Mouse (Mus musculus) hindbrain, embryonic 12.5 days (tissue): ENCODE data around the gene Nek8. TPM values are rescaled to one million over a fixed set of nuclear protein-coding genes. Genes with fewer than 3 reads are reported as not detected.
A peak's percentile ranks its signal among the peaks of the same experiment; 100 is the strongest.
"Not testable (repeated sequence)": the region's sequence is repeated elsewhere in the genome, so short reads cannot be mapped to it uniquely, and the experiment has no call there.

Experiments
- ATAC-seq: fragments of 200-750 bp; cut with Nextera tagmentation; 2 replicates; pipeline ENCODE4 v1.8.0; 2017; ENCODE audit warnings: moderate TSS enrichment; ENCODE audit not compliant: low FRiP score
- H3K27ac ChIP-seq: fragments of 300-500 bp; sonication (generic); 2 replicates; pipeline ENCODE4 v1.5.1; 2016; ENCODE audit warnings: mild to moderate bottlenecking
- H3K27me3 ChIP-seq: fragments of 300-500 bp; sonication (generic); 2 replicates; pipeline ENCODE4 v1.6.1; 2016; ENCODE audit warnings: mild to moderate bottlenecking
- H3K36me3 ChIP-seq: fragments of 300-500 bp; sonication (generic); 2 replicates; pipeline ENCODE4 v1.6.1; 2016; ENCODE audit warnings: mild to moderate bottlenecking
- H3K4me1 ChIP-seq: fragments of 300-500 bp; sonication (generic); 2 replicates; pipeline ENCODE4 v1.6.1; 2016
- H3K4me2 ChIP-seq: fragments of 300-500 bp; sonication (generic); replicated peaks from 2 replicates; pipeline ENCODE4 v1.6.1; 2016; ENCODE audit warnings: mild to moderate bottlenecking
- H3K4me3 ChIP-seq: fragments of 300-500 bp; sonication (generic); 2 replicates; pipeline ENCODE4 v1.5.1; 2016; ENCODE audit warnings: mild to moderate bottlenecking
- H3K9ac ChIP-seq: fragments of 300-500 bp; sonication (generic); 2 replicates; pipeline ENCODE4 v1.6.1; 2016; ENCODE audit warnings: mild to moderate bottlenecking, moderate library complexity
- H3K9me3 ChIP-seq: fragments of 300-500 bp; sonication (generic); replicated peaks from 2 replicates; pipeline ENCODE4 v1.6.1; 2016; ENCODE audit warnings: mild to moderate bottlenecking
- WGBS: fragments of 180-500 bp; shearing (Covaris S2); methylation state at CpG from one replicate; pipeline ENCODE4 v1.1.7; 2016; 5-methylcytosine and 5-hydroxymethylcytosine counted together
- polyA plus RNA-seq: library from polyadenylated mRNA; unstranded; fragments of >200 nt; fragmentation: Nextera tagmentation; extraction: Ambion mirVana; gene quantifications from 2 replicates; pipeline ENCODE4 v1.2.1, GENCODE M21; 2016

Gene Nek8
- polyA plus RNA-seq, 1 experiment from 2014 or later = 12.9 TPM

GRCm38 (mm10) chr11:78195101-78195863 lies 18.8 kb upstream of the Nek8 start:
- H3K27ac ChIP-seq = no peak overlapping the region
- peaks cover 29% of the 10 kb centered on the region for H3K36me3 ChIP-seq
- H3K9ac ChIP-seq = 0 out of 2 replicates have a peak overlapping the region, but pooled peaks have one; percentile 41
- H3K4me2 ChIP-seq = peak overlapping the region; percentile 51
- no peaks in the 10 kb centered on the region for H3K9me3 ChIP-seq
- 59% methylated on average over 23 of the region's 23 CpGs for WGBS
- no peak for ATAC-seq
- peak overlapping the region; percentile 34 for H3K4me3 ChIP-seq
- H3K4me1 ChIP-seq = peaks cover 12% of the 10 kb centered on the region
- H3K27me3 ChIP-seq = no peaks in the 10 kb centered on the region

DNA sequence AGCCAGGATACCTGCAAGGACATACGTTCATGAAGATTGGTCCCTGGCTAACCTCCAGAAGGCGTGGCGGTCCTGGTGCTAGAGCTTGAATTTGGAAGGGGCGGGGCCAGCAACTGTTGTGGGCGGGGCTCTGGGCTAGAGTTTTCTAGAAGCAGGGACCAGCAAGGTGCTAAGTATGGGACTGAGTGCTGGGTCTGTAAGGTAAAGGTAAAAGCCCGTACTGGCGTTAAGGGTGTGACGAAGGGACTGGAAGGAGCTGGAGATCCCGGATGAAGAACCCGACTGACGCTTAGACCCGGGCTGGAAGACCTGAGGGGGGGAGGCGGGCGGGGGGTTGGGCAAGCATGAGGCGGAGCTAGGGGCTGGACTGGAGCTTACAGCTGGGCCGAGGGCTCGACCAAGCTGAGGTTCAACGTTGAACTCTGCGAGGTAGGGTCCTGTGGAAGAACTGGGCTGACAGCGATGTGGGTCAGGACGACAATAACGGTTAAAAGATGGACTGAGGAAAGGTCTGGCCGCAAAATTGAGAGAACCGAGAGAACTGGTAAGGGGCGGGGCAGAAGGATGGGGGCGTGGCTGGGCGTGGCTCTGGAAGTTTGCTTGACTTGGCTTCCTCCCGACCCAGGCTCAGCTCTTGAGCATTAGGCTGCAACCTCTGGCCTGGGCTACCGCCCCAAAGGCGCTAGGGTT lies 18.1 kb upstream of the Nek8 start:
- H3K27me3 ChIP-seq = no peaks in the 10 kb centered on the region
- H3K4me1 ChIP-seq = peaks cover 20% of the 10 kb centered on the region
- H3K4me3 ChIP-seq = peak overlapping the region; percentile 34
- H3K4me2 ChIP-seq = peak overlapping the region; percentile 51
- no peaks in the 10 kb centered on the region for H3K9me3 ChIP-seq
- 2% methylated on average over 30 of the region's 30 CpGs for WGBS
- H3K27ac ChIP-seq = no peak overlapping the region
- 0 out of 2 replicates have a peak overlapping the region, but pooled peaks have one; percentile 41 for H3K9ac ChIP-seq
- H3K36me3 ChIP-seq = peaks cover 30% of the 10 kb centered on the region
- ATAC-seq = peak; percentile 55; the same call in 1 of the 2 replicates

DNA sequence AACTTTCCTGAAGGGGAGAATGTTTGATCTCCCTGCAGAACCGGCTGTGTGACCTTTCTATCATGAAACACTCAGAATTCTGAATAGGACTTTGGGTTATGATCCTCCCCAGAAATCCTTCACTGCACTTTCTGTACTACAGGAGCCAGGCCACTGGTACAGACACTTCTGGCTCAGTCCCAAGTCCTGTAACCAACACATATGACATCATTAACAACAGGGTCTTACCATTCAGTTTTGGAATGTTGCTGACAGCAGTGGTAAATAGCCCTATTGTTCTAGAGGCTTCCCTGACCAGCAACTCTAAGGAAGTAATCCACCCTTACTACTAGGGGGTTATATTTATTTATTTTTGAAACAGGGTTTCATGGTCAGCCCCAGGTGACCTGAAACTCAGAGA lies 16.6 kb upstream of the Nek8 start, which contains the start of gene Proca1:
Gene Proca1 (plus strand): TSS at position 280 of the 400 bp plus-strand sequence.
- Histone ChIP-seq H3K36me3 (peaks cover 30% of the 10 kb centered on the region), H3K9me3 (no peaks in the 10 kb centered on the region), H3K27me3 (no peaks in the 10 kb centered on the region), H3K27ac (no peak within 1 kb of the TSS), H3K4me2 (peak within 1 kb of the TSS; percentile 51), H3K9ac (no peak within 1 kb of the TSS), H3K4me1 (peaks cover 25% of the 10 kb centered on the region), H3K4me3 (peak within 1 kb of the TSS; percentile 34)
- 85% methylated on average over 1 of the region's 1 CpGs for WGBS
- no peak for ATAC-seq

DNA sequence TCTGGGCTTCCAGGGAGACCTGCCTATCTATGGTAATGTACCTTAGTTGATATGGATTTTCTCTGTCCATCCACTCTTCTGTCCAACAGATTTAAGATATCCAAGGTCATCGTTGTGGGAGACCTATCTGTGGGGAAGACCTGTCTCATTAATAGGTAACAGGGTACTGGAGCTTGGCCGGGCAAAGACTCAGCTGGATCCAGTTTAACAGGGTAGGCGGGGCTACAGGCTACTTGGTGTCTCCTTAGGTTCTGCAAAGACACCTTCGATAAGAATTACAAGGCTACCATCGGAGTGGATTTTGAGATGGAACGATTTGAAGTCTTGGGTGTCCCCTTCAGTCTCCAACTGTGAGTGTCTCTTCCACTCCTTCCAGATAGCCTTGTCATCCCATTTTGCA lies 13.6 kb upstream of the Nek8 start:
- peak overlapping the region; percentile 65 for H3K4me2 ChIP-seq
- ATAC-seq = no peak
- H3K27ac ChIP-seq = peak overlapping the region; percentile 96
- H3K4me3 ChIP-seq = peak overlapping the region; percentile 76; the same call in 1 of the 2 replicates
- H3K4me1 ChIP-seq = peaks cover 24% of the 10 kb centered on the region
- no peaks in the 10 kb centered on the region for H3K9me3 ChIP-seq
- peak overlapping the region; percentile 89; the same call in 1 of the 2 replicates for H3K9ac ChIP-seq
- 64% methylated on average over 6 of the region's 6 CpGs for WGBS
- no peaks in the 10 kb centered on the region for H3K27me3 ChIP-seq
- H3K36me3 ChIP-seq = peaks cover 30% of the 10 kb centered on the region

DNA sequence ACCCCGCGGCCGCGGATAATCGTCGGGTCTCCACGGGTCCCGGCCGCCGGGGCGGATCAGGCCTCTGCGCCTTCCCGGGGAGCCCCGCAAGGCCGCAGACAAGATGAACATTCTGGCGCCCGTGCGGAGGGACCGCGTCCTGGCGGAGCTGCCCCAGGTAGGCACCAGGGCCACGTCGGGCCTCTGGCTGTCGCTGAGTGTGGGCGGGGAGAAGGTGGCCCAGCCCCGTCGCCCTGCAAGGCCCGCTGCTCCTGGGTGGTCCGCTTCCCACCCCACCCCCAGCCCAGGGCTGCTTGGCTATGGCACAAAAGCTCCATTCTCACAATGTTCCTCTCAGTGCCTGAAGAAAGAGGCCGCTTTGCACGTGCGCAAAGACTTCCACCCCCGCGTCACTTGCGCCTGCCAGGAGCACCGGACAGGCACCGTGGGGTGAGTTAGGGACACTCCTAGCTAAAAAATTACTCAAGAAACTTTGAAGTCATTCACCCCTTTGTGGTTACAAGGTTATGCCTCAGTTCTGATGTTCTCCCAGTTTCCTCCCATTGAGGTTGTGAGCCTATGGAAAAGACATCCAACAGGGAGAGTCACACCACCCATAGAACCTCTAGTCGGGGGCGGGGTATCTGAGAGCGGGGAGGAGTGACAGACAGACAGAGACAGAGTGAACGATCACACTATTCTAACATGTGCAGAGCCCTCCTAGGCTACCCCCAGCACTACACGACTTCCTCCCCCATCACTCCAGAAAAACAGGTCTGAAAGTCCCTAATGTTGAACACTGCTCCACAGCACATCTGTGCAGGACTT lies 13.0 kb upstream of the Nek8 start:
- peak overlapping the region; percentile 89 for H3K9ac ChIP-seq
- H3K4me1 ChIP-seq = peaks cover 18% of the 10 kb centered on the region
- no peaks in the 10 kb centered on the region for H3K27me3 ChIP-seq
- H3K9me3 ChIP-seq = no peaks in the 10 kb centered on the region
- H3K4me3 ChIP-seq = peak overlapping the region; percentile 76
- peak overlapping the region; percentile 65 for H3K4me2 ChIP-seq
- H3K27ac ChIP-seq = peak overlapping the region; percentile 96
- peaks cover 30% of the 10 kb centered on the region for H3K36me3 ChIP-seq
- WGBS = under 1% methylated on average over 42 of the region's 42 CpGs
- ATAC-seq = peak; percentile 83

- H3K9me3 ChIP-seq = no peaks in the 10 kb centered on the region
- peak; percentile 70 for ATAC-seq
- no peaks in the 10 kb centered on the region for H3K27me3 ChIP-seq
- peak within 1 kb of the TSS; percentile 89 for H3K9ac ChIP-seq
- H3K4me2 ChIP-seq = peak within 1 kb of the TSS; percentile 65
- peaks cover 21% of the 10 kb centered on the region for H3K4me1 ChIP-seq
- peak within 1 kb of the TSS; percentile 76 for H3K4me3 ChIP-seq
- H3K27ac ChIP-seq = peak within 1 kb of the TSS; percentile 96
- WGBS = under 1% methylated on average over 76 of the region's 80 CpGs
- peaks cover 26% of the 10 kb centered on the region for H3K36me3 ChIP-seq
Measured at GRCm38 (mm10) chr11:78188331-78189233, 12.1 kb upstream of the Nek8 start, which contains the start of gene Rab34. Rab34 (plus strand) TSS chr11:78188430.

DNA sequence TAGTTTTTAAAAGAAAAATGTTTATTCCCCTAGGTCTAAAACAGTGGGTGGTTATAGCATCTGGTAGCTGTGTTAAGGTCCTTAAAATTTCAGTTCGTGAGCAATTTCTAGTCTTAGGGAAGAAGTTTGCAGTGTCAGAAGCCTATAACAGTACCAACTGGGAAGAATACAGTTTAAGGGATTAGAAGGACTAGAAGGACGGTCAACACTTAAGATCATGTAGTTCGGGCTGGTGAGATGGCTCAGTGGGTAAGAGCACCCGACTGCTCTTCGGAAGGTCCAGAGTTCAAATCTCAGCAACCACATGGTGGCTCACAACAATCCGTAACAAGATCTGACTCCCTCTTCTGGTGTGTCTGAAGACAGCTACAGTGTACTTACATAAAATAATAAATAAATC lies 8.2 kb upstream of the Nek8 start:
- H3K4me3 ChIP-seq, H3K27ac ChIP-seq, H3K4me2 ChIP-seq, H3K9me3 ChIP-seq, H3K9ac ChIP-seq, H3K27me3 ChIP-seq, ATAC-seq: not testable (repeated sequence)
- H3K4me1 ChIP-seq = peaks cover 35% of the 10 kb centered on the region
- 94% methylated on average over 6 of the region's 6 CpGs for WGBS
- peaks cover 17% of the 10 kb centered on the region for H3K36me3 ChIP-seq

- Histone ChIP-seq H3K4me2 (peak overlapping the region; percentile 41), H3K9me3 (no peaks in the 10 kb centered on the region), H3K4me1 (peaks cover 40% of the 10 kb centered on the region), H3K9ac (peak overlapping the region; percentile 13), H3K4me3 (peak overlapping the region; percentile 76; the same call in 1 of the 2 replicates), H3K36me3 (peaks cover 22% of the 10 kb centered on the region), H3K27me3 (no peaks in the 10 kb centered on the region), H3K27ac (no peak overlapping the region)
- 53% methylated on average over 10 of the region's 10 CpGs for WGBS
- 0 out of 2 replicates have a peak, but pooled peaks have one; percentile 6 for ATAC-seq
Measured at GRCm38 (mm10) chr11:78183884-78184514, 7.5 kb upstream of the Nek8 start.

GRCm38 (mm10) chr11:78182961-78183844 lies 6.7 kb upstream of the Nek8 start, which contains the start of gene Rpl23a:
Rpl23a (minus strand) TSS chr11:78183584.
- no peaks in the 10 kb centered on the region for H3K27me3 ChIP-seq
- under 1% methylated on average over 38 of the region's 38 CpGs for WGBS
- H3K27ac ChIP-seq = peak within 1 kb of the TSS; percentile 95
- H3K4me2 ChIP-seq = peak within 1 kb of the TSS; percentile 76
- peak within 1 kb of the TSS; percentile 76 for H3K4me3 ChIP-seq
- no peaks in the 10 kb centered on the region for H3K9me3 ChIP-seq
- ATAC-seq = peak; percentile 92
- peaks cover 44% of the 10 kb centered on the region for H3K4me1 ChIP-seq
- H3K36me3 ChIP-seq = peaks cover 22% of the 10 kb centered on the region
- H3K9ac ChIP-seq = peak within 1 kb of the TSS; percentile 92

- H3K4me1 ChIP-seq = peaks cover 46% of the 10 kb centered on the region
- H3K36me3 ChIP-seq = peaks cover 22% of the 10 kb centered on the region
- H3K9ac ChIP-seq = peak overlapping the region; percentile 92
- H3K4me3 ChIP-seq = peak overlapping the region; percentile 76
- H3K4me2 ChIP-seq = peak overlapping the region; percentile 76
- H3K27me3 ChIP-seq = no peaks in the 10 kb centered on the region
- ATAC-seq = no peak
- H3K27ac ChIP-seq = peak overlapping the region; percentile 95
- 10% methylated on average over 7 of the region's 7 CpGs for WGBS
- H3K9me3 ChIP-seq = no peaks in the 10 kb centered on the region
Measured at GRCm38 (mm10) chr11:78182450-78182849, 6.0 kb upstream of the Nek8 start.
